Mouse (Mus musculus): ENCODE measurements around the gene Megf11. TPM values are rescaled to one million over a fixed set of nuclear protein-coding genes. Genes with fewer than 3 reads are reported as not detected.
A peak's percentile ranks its signal among the peaks of the same experiment; 100 is the strongest.
"Not testable (repeated sequence)": the region's sequence is repeated elsewhere in the genome, so short reads cannot be mapped to it uniquely, and the experiment has no call there.

Gene Megf11
- polyA plus RNA-seq, 1 experiment = not detected

- TF ChIP-seq GATA1 (IDR thresholded peaks at IDR 0.05; ENCODE audit: borderline replicate concordance, low read length) (no peak), FLI1 (IDR thresholded peaks at IDR 0.05; ENCODE audit: low read length) (no peak)
- Histone ChIP-seq H3K4me1 (peaks cover 34% of the 10 kb centered on the region), H3K9me3 (no peaks in the 10 kb centered on the region), H3K27me3 (replicated peaks) (peaks cover 75% of the 10 kb centered on the region), H3K4me3 (replicated peaks) (peak overlapping the region; percentile 48), H3K36me3 (replicated peaks; ENCODE audit: low read length) (no peaks in the 10 kb centered on the region)
These were observed 87.7 kb downstream of the Megf11 start for GRCm38 (mm10) chr9:64473170-64473569.

GRCm38 (mm10) chr9:64473695-64474094 is 88.3 kb downstream of the Megf11 start:
- Histone ChIP-seq H3K36me3 (replicated peaks; ENCODE audit: low read length) (no peaks in the 10 kb centered on the region), H3K27me3 (replicated peaks) (peaks cover 73% of the 10 kb centered on the region), H3K4me3 (replicated peaks) (no peak overlapping the region), H3K4me1 (peaks cover 34% of the 10 kb centered on the region), H3K9me3 (no peaks in the 10 kb centered on the region)
- TF ChIP-seq GATA1 (IDR thresholded peaks at IDR 0.05; ENCODE audit: borderline replicate concordance, low read length) (no peak), FLI1 (IDR thresholded peaks at IDR 0.05; ENCODE audit: low read length) (no peak)

- no peak overlapping the region for H3K4me3 ChIP-seq (replicated peaks)
- TF ChIP-seq GATA1 (IDR thresholded peaks at IDR 0.05; ENCODE audit: borderline replicate concordance, low read length) = no peak
- H3K4me1 ChIP-seq = peaks cover 34% of the 10 kb centered on the region
- H3K9me3 ChIP-seq = no peaks in the 10 kb centered on the region
- H3K36me3 ChIP-seq (replicated peaks; ENCODE audit: low read length) = no peaks in the 10 kb centered on the region
- peaks cover 71% of the 10 kb centered on the region for H3K27me3 ChIP-seq (replicated peaks)
These were observed 88.7 kb downstream of the Megf11 start for GRCm38 (mm10) chr9:64474142-64474541.

- Histone ChIP-seq H3K4me1 (peaks cover 37% of the 10 kb centered on the region), H3K9me3 (peaks cover 3% of the 10 kb centered on the region; the same call in 1 of the 2 replicates)
- TF ChIP-seq GATA1 (IDR thresholded peaks at IDR 0.05; ENCODE audit: borderline replicate concordance, low read length) = no peak
These were observed 90.5 kb downstream of the Megf11 start for GRCm38 (mm10) chr9:64475942-64476341.

GRCm38 (mm10) chr9:64477397-64477796 is 92.0 kb downstream of the Megf11 start:
- H3K36me3 ChIP-seq (replicated peaks; ENCODE audit: low read length); H3K9me3 ChIP-seq: not testable (repeated sequence)
- H3K4me1 ChIP-seq = peaks cover 22% of the 10 kb centered on the region

More at GRCm38 (mm10) chr9:64475942-64476341, 90.5 kb downstream of the Megf11 start:
- Histone ChIP-seq H3K36me3 (replicated peaks; ENCODE audit: low read length) (no peaks in the 10 kb centered on the region), H3K4me3 (replicated peaks) (no peak overlapping the region), H3K27me3 (replicated peaks) (peaks cover 67% of the 10 kb centered on the region)

GRCm38 (mm10) chr9:64482126-64482525 is 96.7 kb downstream of the Megf11 start:
- peaks cover 3% of the 10 kb centered on the region; the same call in 1 of the 2 replicates for H3K9me3 ChIP-seq
- H3K27me3 ChIP-seq (replicated peaks) = peaks cover 72% of the 10 kb centered on the region
- peaks cover 5% of the 10 kb centered on the region; the same call in 1 of the 2 replicates for H3K4me1 ChIP-seq
- H3K4me3 ChIP-seq (replicated peaks) = no peak overlapping the region
- H3K36me3 ChIP-seq (replicated peaks; ENCODE audit: low read length) = no peaks in the 10 kb centered on the region
- TF ChIP-seq GATA1 (IDR thresholded peaks at IDR 0.05; ENCODE audit: borderline replicate concordance, low read length) = no peak
- TF ChIP-seq FLI1 (IDR thresholded peaks at IDR 0.05; ENCODE audit: low read length) = no peak

More at GRCm38 (mm10) chr9:64477397-64477796, 92.0 kb downstream of the Megf11 start:
- H3K27me3 ChIP-seq (replicated peaks) = peaks cover 67% of the 10 kb centered on the region
- not testable (repeated sequence) for H3K4me3 ChIP-seq (replicated peaks)

GRCm38 (mm10) chr9:64487377-64487776 is 102.0 kb downstream of the Megf11 start:
- Histone ChIP-seq H3K9me3 (no peaks in the 10 kb centered on the region), H3K27me3 (replicated peaks) (peaks cover 61% of the 10 kb centered on the region), H3K36me3 (replicated peaks; ENCODE audit: low read length) (no peaks in the 10 kb centered on the region), H3K4me3 (replicated peaks) (no peak overlapping the region), H3K4me1 (no peaks in the 10 kb centered on the region)
- TF ChIP-seq GATA1 (IDR thresholded peaks at IDR 0.05; ENCODE audit: borderline replicate concordance, low read length) (no peak), FLI1 (IDR thresholded peaks at IDR 0.05; ENCODE audit: low read length) (no peak)

GRCm38 (mm10) chr9:64494647-64495046 is 109.2 kb downstream of the Megf11 start:
- H3K36me3 ChIP-seq (replicated peaks; ENCODE audit: low read length) = no peaks in the 10 kb centered on the region
- H3K4me1 ChIP-seq = no peaks in the 10 kb centered on the region
- TF ChIP-seq FLI1 (IDR thresholded peaks at IDR 0.05; ENCODE audit: low read length) (no peak), GATA1 (IDR thresholded peaks at IDR 0.05; ENCODE audit: borderline replicate concordance, low read length) (no peak)
- no peak overlapping the region for H3K4me3 ChIP-seq (replicated peaks)
- peaks cover 6% of the 10 kb centered on the region; the same call in 1 of the 2 replicates for H3K9me3 ChIP-seq
- peaks cover 63% of the 10 kb centered on the region for H3K27me3 ChIP-seq (replicated peaks)

- Histone ChIP-seq H3K4me3 (replicated peaks) (no peak overlapping the region), H3K36me3 (replicated peaks; ENCODE audit: low read length) (no peaks in the 10 kb centered on the region), H3K4me1 (no peaks in the 10 kb centered on the region), H3K27me3 (replicated peaks) (peaks cover 77% of the 10 kb centered on the region), H3K9me3 (peaks cover 6% of the 10 kb centered on the region; the same call in 1 of the 2 replicates)
- TF ChIP-seq GATA1 (IDR thresholded peaks at IDR 0.05; ENCODE audit: borderline replicate concordance, low read length) (no peak), FLI1 (IDR thresholded peaks at IDR 0.05; ENCODE audit: low read length) (no peak)
These were observed 113.5 kb downstream of the Megf11 start for GRCm38 (mm10) chr9:64498929-64499328.

- Histone ChIP-seq H3K4me3 (replicated peaks) (no peak overlapping the region), H3K9me3 (no peaks in the 10 kb centered on the region), H3K27me3 (replicated peaks) (peaks cover 77% of the 10 kb centered on the region), H3K36me3 (replicated peaks; ENCODE audit: low read length) (no peaks in the 10 kb centered on the region), H3K4me1 (no peaks in the 10 kb centered on the region)
- TF ChIP-seq FLI1 (IDR thresholded peaks at IDR 0.05; ENCODE audit: low read length) = no peak
- TF ChIP-seq GATA1 (IDR thresholded peaks at IDR 0.05; ENCODE audit: borderline replicate concordance, low read length) = no peak
These were observed 115.8 kb downstream of the Megf11 start for GRCm38 (mm10) chr9:64501211-64501610.

- no peaks in the 10 kb centered on the region for H3K9me3 ChIP-seq
- TF ChIP-seq FLI1 (IDR thresholded peaks at IDR 0.05; ENCODE audit: low read length) (no peak), GATA1 (IDR thresholded peaks at IDR 0.05; ENCODE audit: borderline replicate concordance, low read length) (no peak)
- H3K4me3 ChIP-seq (replicated peaks) = no peak overlapping the region
- H3K36me3 ChIP-seq (replicated peaks; ENCODE audit: low read length) = no peaks in the 10 kb centered on the region
- peaks cover 4% of the 10 kb centered on the region; the same call in 1 of the 2 replicates for H3K4me1 ChIP-seq
- H3K27me3 ChIP-seq (replicated peaks) = peaks cover 74% of the 10 kb centered on the region
These were observed 118.6 kb downstream of the Megf11 start for GRCm38 (mm10) chr9:64503996-64504395.

Measured in megakaryocyte, embryonic 14.5 days (primary cell).